Mouse (Mus musculus): ENCODE results near the gene Mfap2. TPM values are rescaled to one million over a fixed set of nuclear protein-coding genes. Genes with fewer than 3 reads are reported as not detected.

The Mfap2 gene
- polyA plus RNA-seq (2015; fragmentation: Nextera tagmentation; extraction: Ambion mirVana) = 15.3 and 20.3 TPM in 2 replicates

GRCm38 (mm10) chr4:141010118-141010517 lies at the start of gene Mfap2:
Mfap2 (plus strand) TSS chr4:141010418.
- no peaks in the 10 kb centered on the region for H3K9me3 ChIP-seq (replicated peaks; ENCODE audit: control insufficient read depth, low read length)
- H3K9ac ChIP-seq (ENCODE audit: low read depth, low read length) = peak within 1 kb of the TSS; percentile 20; the same call in 1 of the 2 replicates
- peaks cover 4% of the 10 kb centered on the region; the same call in 1 of the 2 replicates for H3K36me3 ChIP-seq (ENCODE audit: control insufficient read depth, insufficient read depth)
- H3K27me3 ChIP-seq (ENCODE audit: control insufficient read depth, insufficient read depth, low read depth, low read length) = peaks cover 22% of the 10 kb centered on the region
- 18% methylated on average over 7 of the region's 7 CpGs for WGBS (ENCODE audit: insufficient replicate concordance)
- peak within 1 kb of the TSS; percentile 44 for H3K4me3 ChIP-seq (ENCODE audit: low read depth, low read length)
- ATAC-seq (ENCODE audit: low read depth) = no peak
- H3K4me1 ChIP-seq (ENCODE audit: control insufficient read depth, low read depth, low read length) = peaks cover 14% of the 10 kb centered on the region
- H3K27ac ChIP-seq (ENCODE audit: low read length) = no peak within 1 kb of the TSS
- peak within 1 kb of the TSS; percentile 46 for H3K4me2 ChIP-seq (ENCODE audit: low read depth, low read length)

- H3K4me1 ChIP-seq (ENCODE audit: control insufficient read depth, low read depth, low read length) = peaks cover 30% of the 10 kb centered on the region
- peaks cover 10% of the 10 kb centered on the region for H3K27me3 ChIP-seq (ENCODE audit: control insufficient read depth, insufficient read depth, low read depth, low read length)
- peak within 1 kb of the TSS; percentile 89 for H3K4me2 ChIP-seq (ENCODE audit: low read depth, low read length)
- H3K9ac ChIP-seq (ENCODE audit: low read depth, low read length) = peak within 1 kb of the TSS; percentile 72
- 3% methylated on average over 37 of the region's 37 CpGs for WGBS (ENCODE audit: insufficient replicate concordance)
- no peaks in the 10 kb centered on the region for H3K9me3 ChIP-seq (replicated peaks; ENCODE audit: control insufficient read depth, low read length)
- no peaks in the 10 kb centered on the region for H3K36me3 ChIP-seq (ENCODE audit: control insufficient read depth, insufficient read depth)
- ATAC-seq (ENCODE audit: low read depth) = peak; percentile 98
- peak within 1 kb of the TSS; percentile 71 for H3K4me3 ChIP-seq (ENCODE audit: low read depth, low read length)
- peak within 1 kb of the TSS; percentile 62 for H3K27ac ChIP-seq (ENCODE audit: low read length)
Measured at GRCm38 (mm10) chr4:140960781-140961466, 49.3 kb upstream of the Mfap2 start, which contains the start of gene Sdhb. Sdhb (plus strand) TSS chr4:140961203.

- Histone ChIP-seq H3K27me3 (ENCODE audit: control insufficient read depth, insufficient read depth, low read depth, low read length) (peaks cover 10% of the 10 kb centered on the region), H3K36me3 (ENCODE audit: control insufficient read depth, insufficient read depth) (no peaks in the 10 kb centered on the region), H3K4me1 (ENCODE audit: control insufficient read depth, low read depth, low read length) (peaks cover 34% of the 10 kb centered on the region), H3K9ac (ENCODE audit: low read depth, low read length) (peak overlapping the region; percentile 72), H3K4me3 (ENCODE audit: low read depth, low read length) (peak overlapping the region; percentile 71), H3K27ac (ENCODE audit: low read length) (peak overlapping the region; percentile 62), H3K9me3 (replicated peaks; ENCODE audit: control insufficient read depth, low read length) (no peaks in the 10 kb centered on the region), H3K4me2 (ENCODE audit: low read depth, low read length) (peak overlapping the region; percentile 89)
- ATAC-seq (ENCODE audit: low read depth) = peak; percentile 20
- WGBS (ENCODE audit: insufficient replicate concordance) = under 1% methylated on average over 38 of the region's 38 CpGs
Measured at GRCm38 (mm10) chr4:140961467-140962206, 48.6 kb upstream of the Mfap2 start.

- H3K4me3 ChIP-seq (ENCODE audit: low read depth, low read length) = peak overlapping the region; percentile 71
- no peaks in the 10 kb centered on the region for H3K9me3 ChIP-seq (replicated peaks; ENCODE audit: control insufficient read depth, low read length)
- WGBS (ENCODE audit: insufficient replicate concordance) = 37% methylated on average over 8 of the region's 8 CpGs
- H3K36me3 ChIP-seq (ENCODE audit: control insufficient read depth, insufficient read depth) = no peaks in the 10 kb centered on the region; the same call in 1 of the 2 replicates
- peaks cover 33% of the 10 kb centered on the region for H3K4me1 ChIP-seq (ENCODE audit: control insufficient read depth, low read depth, low read length)
- peaks cover 3% of the 10 kb centered on the region; the same call in 1 of the 2 replicates for H3K27me3 ChIP-seq (ENCODE audit: control insufficient read depth, insufficient read depth, low read depth, low read length)
- peak overlapping the region; percentile 89 for H3K4me2 ChIP-seq (ENCODE audit: low read depth, low read length)
- ATAC-seq (ENCODE audit: low read depth) = no peak
- H3K9ac ChIP-seq (ENCODE audit: low read depth, low read length) = peak overlapping the region; percentile 72
- peak overlapping the region; percentile 62 for H3K27ac ChIP-seq (ENCODE audit: low read length)
Measured at GRCm38 (mm10) chr4:140962207-140962909, 47.9 kb upstream of the Mfap2 start.

GRCm38 (mm10) chr4:140962950-140963349 lies 47.3 kb upstream of the Mfap2 start:
- Histone ChIP-seq H3K4me2 (ENCODE audit: low read depth, low read length) (peak overlapping the region; percentile 89), H3K27me3 (ENCODE audit: control insufficient read depth, insufficient read depth, low read depth, low read length) (no peaks in the 10 kb centered on the region), H3K4me3 (ENCODE audit: low read depth, low read length) (no peak overlapping the region), H3K27ac (ENCODE audit: low read length) (peak overlapping the region; percentile 62), H3K36me3 (ENCODE audit: control insufficient read depth, insufficient read depth) (peaks cover 3% of the 10 kb centered on the region; the same call in 1 of the 2 replicates), H3K4me1 (ENCODE audit: control insufficient read depth, low read depth, low read length) (peaks cover 29% of the 10 kb centered on the region), H3K9ac (ENCODE audit: low read depth, low read length) (no peak overlapping the region), H3K9me3 (replicated peaks; ENCODE audit: control insufficient read depth, low read length) (no peaks in the 10 kb centered on the region)
- ATAC-seq (ENCODE audit: low read depth) = no peak
- 28% methylated on average over 5 of the region's 5 CpGs for WGBS (ENCODE audit: insufficient replicate concordance)

GRCm38 (mm10) chr4:140963941-140964597 lies 46.1 kb upstream of the Mfap2 start:
- WGBS (ENCODE audit: insufficient replicate concordance) = 65% methylated on average over 9 of the region's 9 CpGs
- no peaks in the 10 kb centered on the region for H3K9me3 ChIP-seq (replicated peaks; ENCODE audit: control insufficient read depth, low read length)
- no peak overlapping the region for H3K4me2 ChIP-seq (ENCODE audit: low read depth, low read length)
- ATAC-seq (ENCODE audit: low read depth) = no peak
- peaks cover 3% of the 10 kb centered on the region; the same call in 1 of the 2 replicates for H3K36me3 ChIP-seq (ENCODE audit: control insufficient read depth, insufficient read depth)
- H3K27me3 ChIP-seq (ENCODE audit: control insufficient read depth, insufficient read depth, low read depth, low read length) = no peaks in the 10 kb centered on the region
- no peak overlapping the region for H3K27ac ChIP-seq (ENCODE audit: low read length)
- H3K9ac ChIP-seq (ENCODE audit: low read depth, low read length) = no peak overlapping the region
- H3K4me1 ChIP-seq (ENCODE audit: control insufficient read depth, low read depth, low read length) = peaks cover 29% of the 10 kb centered on the region
- H3K4me3 ChIP-seq (ENCODE audit: low read depth, low read length) = no peak overlapping the region

- Histone ChIP-seq H3K36me3 (ENCODE audit: control insufficient read depth, insufficient read depth) (peaks cover 3% of the 10 kb centered on the region; the same call in 1 of the 2 replicates), H3K27me3 (ENCODE audit: control insufficient read depth, insufficient read depth, low read depth, low read length) (no peaks in the 10 kb centered on the region), H3K9ac (ENCODE audit: low read depth, low read length) (no peak overlapping the region), H3K9me3 (replicated peaks; ENCODE audit: control insufficient read depth, low read length) (no peaks in the 10 kb centered on the region), H3K4me1 (ENCODE audit: control insufficient read depth, low read depth, low read length) (peaks cover 29% of the 10 kb centered on the region), H3K27ac (ENCODE audit: low read length) (no peak overlapping the region), H3K4me3 (ENCODE audit: low read depth, low read length) (no peak overlapping the region), H3K4me2 (ENCODE audit: low read depth, low read length) (no peak overlapping the region)
- WGBS (ENCODE audit: insufficient replicate concordance) = 18% methylated on average over 7 of the region's 7 CpGs
- ATAC-seq (ENCODE audit: low read depth) = no peak
Measured at GRCm38 (mm10) chr4:140964620-140965019, 45.6 kb upstream of the Mfap2 start.

GRCm38 (mm10) chr4:140967386-140968159 lies 42.6 kb upstream of the Mfap2 start:
- H3K36me3 ChIP-seq (ENCODE audit: control insufficient read depth, insufficient read depth) = peaks cover 14% of the 10 kb centered on the region
- H3K4me2 ChIP-seq (ENCODE audit: low read depth, low read length) = no peak overlapping the region
- H3K27ac ChIP-seq (ENCODE audit: low read length) = no peak overlapping the region
- peaks cover 13% of the 10 kb centered on the region for H3K4me1 ChIP-seq (ENCODE audit: control insufficient read depth, low read depth, low read length)
- H3K4me3 ChIP-seq (ENCODE audit: low read depth, low read length) = no peak overlapping the region
- 79% methylated on average over 11 of the region's 11 CpGs for WGBS (ENCODE audit: insufficient replicate concordance)
- no peak for ATAC-seq (ENCODE audit: low read depth)
- no peaks in the 10 kb centered on the region for H3K9me3 ChIP-seq (replicated peaks; ENCODE audit: control insufficient read depth, low read length)
- no peak overlapping the region for H3K9ac ChIP-seq (ENCODE audit: low read depth, low read length)
- no peaks in the 10 kb centered on the region for H3K27me3 ChIP-seq (ENCODE audit: control insufficient read depth, insufficient read depth, low read depth, low read length)

Measured in liver, embryonic 16.5 days (tissue).